Mouse (Mus musculus) heart, postnatal 0 days (tissue): ENCODE data around the gene Hspg2. TPM values are rescaled to one million over a fixed set of nuclear protein-coding genes. Genes with fewer than 3 reads are reported as not detected.

Experiments
- ATAC-seq: fragments of 200-750 bp; cut with Nextera tagmentation; 2 replicates; pipeline ENCODE4 v1.8.0; 2017; ENCODE audit warnings: low read depth, moderate number of reproducible peaks, moderate library complexity; ENCODE audit not compliant: insufficient read depth
- DNase-seq: peaks from one replicate; pipeline ENCODE4 v3.0.0-alpha.2; 2016; ENCODE audit warnings: low spot score
- H3K27ac ChIP-seq: fragments of 300-500 bp; sonication (generic); 2 replicates; pipeline ENCODE4 v1.5.1; 2014; ENCODE audit warnings: low read depth, mild to moderate bottlenecking
- H3K27me3 ChIP-seq: fragments of 300-500 bp; sonication (generic); 2 replicates; pipeline ENCODE4 v1.6.1; 2014; ENCODE audit warnings: low read length, mixed read lengths; ENCODE audit not compliant: control insufficient read depth, insufficient read depth
- H3K36me3 ChIP-seq: fragments of 300-500 bp; sonication (generic); replicated peaks from 2 replicates; pipeline ENCODE4 v1.6.1; 2014; ENCODE audit warnings: low read length, mixed read lengths; ENCODE audit not compliant: control insufficient read depth, insufficient read depth
- H3K4me1 ChIP-seq: fragments of 300-500 bp; sonication (generic); 2 replicates; pipeline ENCODE4 v1.6.1; 2014; ENCODE audit warnings: antibody characterized with exemption; ENCODE audit not compliant: control insufficient read depth, insufficient read depth
- H3K4me2 ChIP-seq: fragments of 300-500 bp; sonication (generic); 2 replicates; pipeline ENCODE4 v1.6.1; 2014; ENCODE audit warnings: low read depth, mild to moderate bottlenecking, low read length, moderate library complexity
- H3K4me3 ChIP-seq: fragments of 300-500 bp; sonication (generic); 2 replicates; pipeline ENCODE4 v1.5.1; 2014; ENCODE audit warnings: low read depth, low read length
- H3K9ac ChIP-seq: fragments of 300-500 bp; sonication (generic); replicated peaks from 2 replicates; pipeline ENCODE4 v1.6.1; 2014; ENCODE audit warnings: low read depth, low read length, mixed read lengths
- H3K9me3 ChIP-seq: fragments of 300-500 bp; sonication (generic); replicated peaks from 2 replicates; pipeline ENCODE4 v1.6.1; 2016; ENCODE audit warnings: low read length; ENCODE audit not compliant: control insufficient read depth
- CTCF ChIP-seq: IDR thresholded peaks from 2 replicates; pipeline ENCODE4 v1.5.1; 2016; ENCODE audit warnings: antibody characterized with exemption, control low read depth, low read depth
- EP300 ChIP-seq: IDR thresholded peaks from 2 replicates; pipeline ENCODE4 v1.6.1; 2016; ENCODE audit warnings: antibody characterized with exemption, low read depth
- WGBS: fragments of 180-500 bp; shearing (Covaris S2); extraction: QIAGEN DNeasy Blood & Tissue Kit; methylation state at CpG from one replicate; pipeline ENCODE4 v1.1.7; 2014; 5-methylcytosine and 5-hydroxymethylcytosine counted together
- polyA plus RNA-seq: library from polyadenylated mRNA; unstranded; fragments of >200 nt; fragmentation: Nextera tagmentation; extraction: Ambion mirVana; gene quantifications from 2 replicates; pipeline ENCODE4 v1.2.1, GENCODE M21; 2015
- total RNA-seq: library from RNA; depleted of rRNA; stranded (reverse); fragments of >200 nt; gene quantifications from 2 replicates; pipeline ENCODE4 v1.2.3, GENCODE M21; 2014; ENCODE audit warnings: low replicate concordance

Gene Hspg2
- total and polyA plus RNA-seq, 2 experiments from 2014 or later: 42.4 to 473 TPM

DNA sequence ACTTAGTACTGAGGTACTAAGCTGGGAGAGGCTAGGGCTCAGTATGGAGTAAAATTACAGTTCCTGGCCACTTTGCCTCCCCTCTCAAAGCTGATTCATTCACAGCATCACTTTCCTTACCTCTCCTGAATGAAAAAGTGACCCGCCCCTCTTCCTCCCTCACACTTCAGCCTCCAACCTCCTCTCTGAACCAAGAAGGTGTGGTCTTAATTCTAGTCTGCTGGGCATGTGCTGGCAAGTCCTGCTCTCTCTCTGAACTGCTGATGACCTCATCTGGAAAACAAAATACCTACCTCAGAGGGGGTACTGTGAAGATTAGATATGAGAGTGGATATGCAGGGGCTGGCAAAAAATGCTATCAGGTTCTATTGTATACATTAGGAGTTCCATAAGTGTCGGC, 19.4 kb upstream of the Hspg2 start:
- H3K4me3 ChIP-seq: no peak overlapping the region
- H3K36me3 ChIP-seq: no peaks in the 10 kb centered on the region
- H3K4me2 ChIP-seq: no peak overlapping the region
- peak overlapping the region; percentile 52; the same call in 1 of the 2 replicates for H3K27ac ChIP-seq
- WGBS: 60% methylated on average over 2 of the region's 2 CpGs
- H3K9ac ChIP-seq: no peak overlapping the region
- no peaks in the 10 kb centered on the region for H3K9me3 ChIP-seq
- H3K4me1 ChIP-seq: peaks cover 34% of the 10 kb centered on the region
- no peak; the same call in 1 of the 2 replicates for ATAC-seq
- no peak for DNase-seq
- TF ChIP-seq EP300 (no peak), CTCF (no peak)
- no peaks in the 10 kb centered on the region for H3K27me3 ChIP-seq

DNA sequence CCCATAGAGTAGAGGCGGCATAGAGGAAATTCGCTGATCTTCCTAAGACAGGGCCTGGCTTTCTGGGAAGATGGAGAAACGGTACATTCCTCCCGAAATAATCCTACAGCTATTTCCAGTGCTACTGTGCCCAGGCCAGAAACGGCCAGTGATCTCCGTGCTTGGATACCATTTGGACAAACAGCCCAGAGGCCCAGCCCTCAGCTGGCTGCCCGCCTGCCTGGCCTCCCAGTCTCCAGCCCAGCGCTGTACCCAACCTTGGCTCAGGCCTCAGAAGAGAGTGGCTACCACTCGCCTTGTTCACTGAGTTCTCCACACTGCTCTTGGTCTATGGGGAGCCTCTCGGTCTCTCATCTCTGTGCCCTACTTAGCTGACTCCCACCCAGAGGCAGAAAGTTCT, 18.9 kb upstream of the Hspg2 start:
- no peaks in the 10 kb centered on the region for H3K36me3 ChIP-seq
- TF ChIP-seq EP300 (no peak), CTCF (no peak)
- no peak overlapping the region for H3K9ac ChIP-seq
- no peak overlapping the region for H3K4me3 ChIP-seq
- H3K9me3 ChIP-seq: no peaks in the 10 kb centered on the region
- DNase-seq: no peak
- ATAC-seq: no peak
- H3K4me2 ChIP-seq: no peak overlapping the region
- no peaks in the 10 kb centered on the region for H3K27me3 ChIP-seq
- H3K27ac ChIP-seq: peak overlapping the region; percentile 60
- peaks cover 34% of the 10 kb centered on the region for H3K4me1 ChIP-seq
- WGBS: 60% methylated on average over 10 of the region's 10 CpGs

- TF ChIP-seq EP300 (no peak), CTCF (no peak)
- H3K4me2 ChIP-seq: no peak overlapping the region
- no peak overlapping the region for H3K27ac ChIP-seq
- no peak overlapping the region for H3K9ac ChIP-seq
- H3K36me3 ChIP-seq: no peaks in the 10 kb centered on the region
- H3K4me3 ChIP-seq: no peak overlapping the region
- H3K27me3 ChIP-seq: no peaks in the 10 kb centered on the region
- DNase-seq (no peak), ATAC-seq (no peak)
- H3K9me3 ChIP-seq: no peaks in the 10 kb centered on the region
- peaks cover 34% of the 10 kb centered on the region for H3K4me1 ChIP-seq
- 91% methylated on average over 6 of the region's 6 CpGs for WGBS
Observed at GRCm38 (mm10) chr4:137452190-137452589, 16.4 kb upstream of the Hspg2 start.

DNA sequence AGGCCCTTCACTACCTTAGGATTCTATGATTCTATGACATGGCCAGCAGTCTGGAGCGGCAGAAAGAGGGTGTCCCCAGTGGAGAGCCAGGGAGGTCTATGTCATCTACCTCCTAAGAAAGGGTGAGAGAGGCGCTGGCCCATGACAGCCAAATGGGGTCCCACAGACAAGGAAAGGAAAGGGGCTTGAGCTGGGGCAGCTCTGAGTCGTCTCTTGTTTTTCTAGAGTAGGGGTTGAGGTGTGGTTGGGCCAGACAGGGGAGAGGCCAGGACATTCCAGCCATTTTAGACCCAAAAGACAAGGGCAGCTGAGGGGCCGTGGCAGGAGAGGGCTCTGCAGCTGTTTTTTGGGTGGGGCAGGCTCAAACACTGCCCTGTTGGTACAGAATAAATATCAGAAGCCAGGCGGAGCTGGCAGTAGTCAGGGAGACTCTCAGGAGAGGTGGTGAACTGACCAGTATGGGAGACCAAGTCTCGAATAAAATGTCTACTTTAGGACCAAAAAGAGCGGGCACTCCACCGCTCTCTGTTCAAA, 15.3 kb upstream of the Hspg2 start, which contains the start of gene 1700013G24Rik:
Gene 1700013G24Rik, plus strand, starts transcription at position 51 of the 534 bp plus-strand sequence.
- Histone ChIP-seq H3K4me1 (peaks cover 27% of the 10 kb centered on the region), H3K9me3 (no peaks in the 10 kb centered on the region), H3K27ac (no peak within 1 kb of the TSS), H3K4me3 (no peak within 1 kb of the TSS), H3K4me2 (no peak within 1 kb of the TSS), H3K36me3 (no peaks in the 10 kb centered on the region), H3K27me3 (no peaks in the 10 kb centered on the region), H3K9ac (no peak within 1 kb of the TSS)
- no peak for DNase-seq
- WGBS: 84% methylated on average over 8 of the region's 8 CpGs
- no peak for ATAC-seq
- TF ChIP-seq EP300: no peak
- no peak for TF ChIP-seq CTCF

DNA sequence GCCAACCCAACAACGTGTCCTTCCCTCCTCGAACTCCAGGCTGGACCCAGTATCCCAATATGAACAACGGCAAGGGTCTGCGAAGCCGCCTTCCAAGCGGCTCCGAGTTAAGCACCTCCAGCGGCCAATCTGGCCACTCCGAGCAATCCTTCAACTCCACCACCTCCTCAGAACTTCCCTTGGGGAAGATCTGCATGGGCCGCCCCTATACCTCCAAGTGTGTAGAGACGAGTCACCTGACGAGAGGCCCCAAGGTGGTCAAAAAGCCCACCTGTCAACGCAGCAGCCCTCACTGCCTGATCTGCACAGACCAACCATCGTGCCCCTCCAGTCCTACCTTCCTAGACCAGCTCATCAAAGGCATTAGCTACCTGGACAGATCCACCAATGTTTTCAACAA, 14.0 kb upstream of the Hspg2 start:
- ATAC-seq: no peak; the same call in 1 of the 2 replicates
- TF ChIP-seq EP300 (no peak), CTCF (no peak)
- Histone ChIP-seq H3K9ac (no peak overlapping the region), H3K27me3 (no peaks in the 10 kb centered on the region), H3K4me1 (peaks cover 14% of the 10 kb centered on the region), H3K9me3 (no peaks in the 10 kb centered on the region), H3K27ac (no peak overlapping the region), H3K4me3 (no peak overlapping the region), H3K36me3 (no peaks in the 10 kb centered on the region), H3K4me2 (no peak overlapping the region)
- no peak for DNase-seq
- 86% methylated on average over 14 of the region's 14 CpGs for WGBS

- DNase-seq: no peak
- H3K4me1 ChIP-seq: 0 out of 2 replicates have a peak, but pooled peaks cover 9% of the 10 kb centered on the region
- H3K4me3 ChIP-seq: no peak overlapping the region
- H3K27me3 ChIP-seq: no peaks in the 10 kb centered on the region
- H3K9me3 ChIP-seq: no peaks in the 10 kb centered on the region
- H3K27ac ChIP-seq: no peak overlapping the region
- no peak overlapping the region for H3K9ac ChIP-seq
- no peaks in the 10 kb centered on the region for H3K36me3 ChIP-seq
- no peak for ATAC-seq
- TF ChIP-seq CTCF (no peak), EP300 (no peak)
- WGBS: 81% methylated on average over 12 of the region's 12 CpGs
- H3K4me2 ChIP-seq: no peak overlapping the region
Observed at GRCm38 (mm10) chr4:137456581-137456980, 12.0 kb upstream of the Hspg2 start.
